Mouse (Mus musculus) hindbrain, embryonic 13.5 days (tissue): ENCODE data around the gene Ehd2. TPM values are rescaled to one million over a fixed set of nuclear protein-coding genes. Genes with fewer than 3 reads are reported as not detected.

Source experiments
- ATAC-seq: fragments of 200-750 bp; cut with Nextera tagmentation; 2 replicates; pipeline ENCODE4 v1.8.0; 2017; ENCODE audit warnings: moderate TSS enrichment; ENCODE audit not compliant: low FRiP score
- H3K27ac ChIP-seq: fragments of 300-500 bp; sonication (generic); 2 replicates; pipeline ENCODE4 v1.5.1; 2015; ENCODE audit warnings: inconsistent platforms, mild to moderate bottlenecking, moderate library complexity
- H3K27me3 ChIP-seq: fragments of 300-500 bp; sonication (generic); 2 replicates; pipeline ENCODE4 v1.6.1; 2015; ENCODE audit warnings: mild to moderate bottlenecking, inconsistent platforms
- H3K36me3 ChIP-seq: fragments of 300-500 bp; sonication (generic); 2 replicates; pipeline ENCODE4 v1.6.1; 2015; ENCODE audit warnings: mild to moderate bottlenecking, inconsistent platforms
- H3K4me1 ChIP-seq: fragments of 300-500 bp; sonication (generic); replicated peaks from 2 replicates; pipeline ENCODE4 v1.6.1; 2015; ENCODE audit warnings: inconsistent platforms
- H3K4me2 ChIP-seq: fragments of 300-500 bp; sonication (generic); 2 replicates; pipeline ENCODE4 v1.6.1; 2015; ENCODE audit warnings: inconsistent platforms, mild to moderate bottlenecking, moderate library complexity
- H3K4me3 ChIP-seq: fragments of 300-500 bp; sonication (generic); 2 replicates; pipeline ENCODE4 v1.5.1; 2015; ENCODE audit warnings: mild to moderate bottlenecking, inconsistent platforms
- H3K9ac ChIP-seq: fragments of 300-500 bp; sonication (generic); 2 replicates; pipeline ENCODE4 v1.6.1; 2015; ENCODE audit warnings: mild to moderate bottlenecking, inconsistent platforms
- H3K9me3 ChIP-seq: fragments of 300-500 bp; sonication (generic); 2 replicates; pipeline ENCODE4 v1.6.1; 2016; ENCODE audit warnings: inconsistent platforms
- WGBS: fragments of 180-500 bp; shearing (Covaris S2); methylation state at CpG from one replicate; pipeline ENCODE4 v1.1.7; 2015; 5-methylcytosine and 5-hydroxymethylcytosine counted together
- polyA plus RNA-seq: library from polyadenylated mRNA; unstranded; fragments of >200 nt; fragmentation: Nextera tagmentation; extraction: Ambion mirVana; gene quantifications from 2 replicates; pipeline ENCODE4 v1.2.1, GENCODE M21; 2015

The Ehd2 gene
- polyA plus RNA-seq, 1 experiment from 2014 or later = 5.2 TPM

- H3K27ac ChIP-seq = no peak overlapping the region
- 86% methylated on average over 3 of the region's 3 CpGs for WGBS
Observed at GRCm38 (mm10) chr7:15969674-15970073, 2.3 kb upstream of the Ehd2 start.

GRCm38 (mm10) chr7:15968322-15968721 is 955 bp upstream of the Ehd2 start:
- ATAC-seq = no peak
- WGBS = 91% methylated on average over 8 of the region's 8 CpGs

More at GRCm38 (mm10) chr7:15969674-15970073, 2.3 kb upstream of the Ehd2 start:
- Histone ChIP-seq H3K36me3 (peaks cover 48% of the 10 kb centered on the region), H3K9ac (no peak overlapping the region), H3K4me2 (no peak overlapping the region), H3K9me3 (no peaks in the 10 kb centered on the region), H3K4me3 (no peak overlapping the region), H3K27me3 (no peaks in the 10 kb centered on the region), H3K4me1 (no peaks in the 10 kb centered on the region)
- no peak for ATAC-seq

GRCm38 (mm10) chr7:15966489-15966888 is 878 bp downstream of the Ehd2 start:
- H3K9ac ChIP-seq = no peak overlapping the region
- peaks cover 16% of the 10 kb centered on the region for H3K36me3 ChIP-seq
- ATAC-seq = no peak
- no peak overlapping the region for H3K4me3 ChIP-seq
- H3K4me1 ChIP-seq = peaks cover 16% of the 10 kb centered on the region
- H3K27me3 ChIP-seq = no peaks in the 10 kb centered on the region
- H3K9me3 ChIP-seq = no peaks in the 10 kb centered on the region
- WGBS = 90% methylated on average over 3 of the region's 3 CpGs
- H3K4me2 ChIP-seq = no peak overlapping the region
- no peak overlapping the region for H3K27ac ChIP-seq

More at GRCm38 (mm10) chr7:15968322-15968721, 955 bp upstream of the Ehd2 start:
- Histone ChIP-seq H3K4me2 (no peak overlapping the region), H3K9me3 (no peaks in the 10 kb centered on the region), H3K4me1 (no peaks in the 10 kb centered on the region), H3K9ac (no peak overlapping the region), H3K27ac (no peak overlapping the region), H3K27me3 (no peaks in the 10 kb centered on the region), H3K4me3 (no peak overlapping the region), H3K36me3 (peaks cover 34% of the 10 kb centered on the region)

- Histone ChIP-seq H3K9ac (no peak overlapping the region), H3K27me3 (no peaks in the 10 kb centered on the region), H3K9me3 (no peaks in the 10 kb centered on the region), H3K4me2 (no peak overlapping the region), H3K27ac (no peak overlapping the region), H3K4me1 (peaks cover 16% of the 10 kb centered on the region), H3K36me3 (no peaks in the 10 kb centered on the region), H3K4me3 (no peak overlapping the region)
- ATAC-seq = no peak
- WGBS = 90% methylated on average over 32 of the region's 32 CpGs
Observed at GRCm38 (mm10) chr7:15963798-15964652, 3.3 kb downstream of the Ehd2 start.

GRCm38 (mm10) chr7:15962311-15963288 is 4.8 kb downstream of the Ehd2 start:
- no peak overlapping the region for H3K9ac ChIP-seq
- peaks cover 16% of the 10 kb centered on the region for H3K4me1 ChIP-seq
- H3K9me3 ChIP-seq = no peaks in the 10 kb centered on the region
- H3K27me3 ChIP-seq = no peaks in the 10 kb centered on the region
- no peak overlapping the region; the same call in 1 of the 2 replicates for H3K4me2 ChIP-seq
- peak overlapping the region; percentile 44 for H3K27ac ChIP-seq
- peaks cover under 1% of the 10 kb centered on the region; the same call in 1 of the 2 replicates for H3K36me3 ChIP-seq
- ATAC-seq = peak; percentile 29
- WGBS = 40% methylated on average over 12 of the region's 12 CpGs
- H3K4me3 ChIP-seq = no peak overlapping the region

GRCm38 (mm10) chr7:15961798-15962197 is 5.6 kb downstream of the Ehd2 start:
- Histone ChIP-seq H3K27me3 (no peaks in the 10 kb centered on the region), H3K4me2 (no peak overlapping the region), H3K4me3 (no peak overlapping the region), H3K9ac (no peak overlapping the region), H3K4me1 (peaks cover 16% of the 10 kb centered on the region), H3K36me3 (peaks cover 3% of the 10 kb centered on the region; the same call in 1 of the 2 replicates), H3K27ac (no peak overlapping the region; the same call in 1 of the 2 replicates), H3K9me3 (no peaks in the 10 kb centered on the region)
- peak; percentile 2; the same call in 1 of the 2 replicates for ATAC-seq
- WGBS = 84% methylated on average over 7 of the region's 7 CpGs

- H3K27me3 ChIP-seq = no peaks in the 10 kb centered on the region
- H3K27ac ChIP-seq = no peak overlapping the region
- no peak overlapping the region for H3K4me3 ChIP-seq
- no peaks in the 10 kb centered on the region for H3K9me3 ChIP-seq
- H3K4me2 ChIP-seq = no peak overlapping the region
- H3K4me1 ChIP-seq = peaks cover 16% of the 10 kb centered on the region
- no peak for ATAC-seq
- H3K9ac ChIP-seq = no peak overlapping the region
- peaks cover 3% of the 10 kb centered on the region; the same call in 1 of the 2 replicates for H3K36me3 ChIP-seq
- 60% methylated on average over 4 of the region's 4 CpGs for WGBS
Observed at GRCm38 (mm10) chr7:15961239-15961638, 6.1 kb downstream of the Ehd2 start.

- 9% methylated on average over 4 of the region's 4 CpGs for WGBS
- Histone ChIP-seq H3K4me1 (peaks cover 16% of the 10 kb centered on the region), H3K27me3 (0 out of 2 replicates have a peak, but pooled peaks cover 4% of the 10 kb centered on the region), H3K9ac (no peak overlapping the region), H3K4me2 (no peak overlapping the region), H3K27ac (no peak overlapping the region), H3K9me3 (no peaks in the 10 kb centered on the region), H3K4me3 (no peak overlapping the region), H3K36me3 (peaks cover 3% of the 10 kb centered on the region; the same call in 1 of the 2 replicates)
- no peak for ATAC-seq
Observed at GRCm38 (mm10) chr7:15960691-15961090, 6.7 kb downstream of the Ehd2 start.

GRCm38 (mm10) chr7:15956143-15956542 is 11.2 kb downstream of the Ehd2 start:
- no peaks in the 10 kb centered on the region for H3K9me3 ChIP-seq
- H3K9ac ChIP-seq = no peak overlapping the region
- 82% methylated on average over 5 of the region's 5 CpGs for WGBS
- no peak overlapping the region for H3K27ac ChIP-seq
- ATAC-seq = no peak
- H3K4me1 ChIP-seq = peaks cover 7% of the 10 kb centered on the region; the same call in 1 of the 2 replicates
- H3K36me3 ChIP-seq = peaks cover 6% of the 10 kb centered on the region
- H3K27me3 ChIP-seq = 0 out of 2 replicates have a peak, but pooled peaks cover 4% of the 10 kb centered on the region
- H3K4me3 ChIP-seq = no peak overlapping the region
- no peak overlapping the region for H3K4me2 ChIP-seq

- Histone ChIP-seq H3K4me3 (peak overlapping the region; percentile 16; the same call in 1 of the 2 replicates), H3K36me3 (peaks cover 8% of the 10 kb centered on the region), H3K9ac (peak overlapping the region; percentile 43; the same call in 1 of the 2 replicates), H3K27me3 (0 out of 2 replicates have a peak, but pooled peaks cover 4% of the 10 kb centered on the region), H3K27ac (no peak overlapping the region), H3K9me3 (no peaks in the 10 kb centered on the region), H3K4me1 (peaks cover 7% of the 10 kb centered on the region; the same call in 1 of the 2 replicates), H3K4me2 (peak overlapping the region; percentile 41)
- WGBS = 22% methylated on average over 7 of the region's 7 CpGs
- ATAC-seq = no peak
Observed at GRCm38 (mm10) chr7:15955509-15955908, 11.9 kb downstream of the Ehd2 start.

- H3K4me1 ChIP-seq = peaks cover 7% of the 10 kb centered on the region; the same call in 1 of the 2 replicates
- peak; percentile 67 for ATAC-seq
- peak overlapping the region; percentile 43; the same call in 1 of the 2 replicates for H3K9ac ChIP-seq
- peaks cover 9% of the 10 kb centered on the region for H3K36me3 ChIP-seq
- peak overlapping the region; percentile 41 for H3K4me2 ChIP-seq
- no peak overlapping the region for H3K27ac ChIP-seq
- 0 out of 2 replicates have a peak, but pooled peaks cover 4% of the 10 kb centered on the region for H3K27me3 ChIP-seq
- H3K9me3 ChIP-seq = no peaks in the 10 kb centered on the region
- 7% methylated on average over 20 of the region's 21 CpGs for WGBS
- peak overlapping the region; percentile 16; the same call in 1 of the 2 replicates for H3K4me3 ChIP-seq
Observed at GRCm38 (mm10) chr7:15954978-15955443, 12.4 kb downstream of the Ehd2 start.
